Mouse (Mus musculus) v-Abl transformed pro-B cells (cell line): Measurements from ENCODE around the gene Pgs1.

ENCODE experiments used
- in situ Hi-C, 2 experiments: fragments of 400-800 bp; cut with MboI; formaldehyde crosslinking; loops; one replicate each; pipeline ENCODE4 v1.15.1; 2025; ENCODE audit not compliant: unreplicated experiment in 2 of 2

Gene Pgs1

GRCm38 (mm10) chr11:117962228-117963067 is 23.6 kb upstream of the Pgs1 start:
- in situ Hi-C loops = loop anchor here (10.0 kb wide), 3 partner anchors 88 to 282 kb away; partner anchors contain the start of genes Cyth1 (in 1 of the 2) and Tha1 (in 1 of the 2)

GRCm38 (mm10) chr11:117963091-117963793 is 22.9 kb upstream of the Pgs1 start:
- in situ Hi-C loops = loop anchor here (10.0 kb wide), 3 partner anchors 88 to 282 kb away; partner anchors contain the start of genes Cyth1 (in 1 of the 2) and Tha1 (in 1 of the 2)

- in situ Hi-C loops = loop anchor here (10.0 kb wide), 3 partner anchors 89 to 281 kb away; partner anchors contain the start of genes Cyth1 (in 1 of the 2) and Tha1 (in 1 of the 2)
These were observed 22.2 kb upstream of the Pgs1 start for GRCm38 (mm10) chr11:117963872-117964271.

- in situ Hi-C loops = loop anchor here (10.0 kb wide), 3 partner anchors 89 to 281 kb away; partner anchors contain the start of genes Cyth1 (in 1 of the 2) and Tha1 (in 1 of the 2)
These were observed 21.8 kb upstream of the Pgs1 start for GRCm38 (mm10) chr11:117964294-117964693.

DNA sequence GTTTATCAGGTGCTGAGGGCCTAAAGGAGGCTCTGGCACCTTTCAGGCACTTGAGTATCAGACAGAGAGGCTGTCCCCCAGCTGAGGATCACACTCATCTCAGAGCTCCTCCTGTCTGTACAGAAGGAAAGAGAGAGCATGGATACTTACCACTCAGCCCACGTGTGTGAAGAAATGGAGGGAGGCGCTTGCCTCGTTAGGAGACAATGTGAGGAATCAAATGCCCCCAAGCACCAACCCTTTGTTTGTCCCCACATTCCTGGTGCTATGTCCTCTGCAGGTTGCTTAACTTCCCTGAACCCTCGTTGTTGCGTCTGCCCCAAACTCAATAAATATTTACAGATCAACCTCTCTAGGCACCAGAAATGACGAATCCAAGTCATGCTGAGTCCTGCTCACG is 21.0 kb upstream of the Pgs1 start:
- in situ Hi-C loops = loop anchor here (5.0 to 10.0 kb wide), 5 partner anchors 48 to 280 kb away; partner anchors contain the start of genes Tha1 (in 2 of the 2) and Cyth1 (in 1 of the 2)

DNA sequence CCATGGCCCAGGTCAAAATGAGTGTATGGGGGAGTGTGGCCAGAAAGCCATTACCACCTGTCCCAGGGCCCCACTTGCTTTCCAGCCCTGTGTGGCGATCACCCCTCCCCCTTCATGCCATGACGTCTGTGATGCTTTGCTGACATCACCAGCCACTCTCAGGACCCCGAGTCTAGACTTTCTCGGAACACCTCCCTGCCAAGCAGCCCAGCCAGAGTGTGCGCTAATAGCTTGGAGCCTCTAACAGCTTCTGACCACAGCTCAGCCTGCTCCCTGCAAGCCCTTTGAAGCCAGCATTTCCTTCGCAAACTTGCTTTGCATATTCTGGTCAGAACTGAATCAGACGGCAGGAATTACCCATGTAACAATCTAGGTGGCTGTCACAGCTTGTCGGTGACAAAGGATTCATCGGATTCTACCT is 20.5 kb upstream of the Pgs1 start:
- in situ Hi-C loops = loop anchor here (5.0 to 10.0 kb wide), 5 partner anchors 48 to 279 kb away; partner anchors contain the start of genes Tha1 (in 2 of the 2) and Cyth1 (in 1 of the 2)

DNA sequence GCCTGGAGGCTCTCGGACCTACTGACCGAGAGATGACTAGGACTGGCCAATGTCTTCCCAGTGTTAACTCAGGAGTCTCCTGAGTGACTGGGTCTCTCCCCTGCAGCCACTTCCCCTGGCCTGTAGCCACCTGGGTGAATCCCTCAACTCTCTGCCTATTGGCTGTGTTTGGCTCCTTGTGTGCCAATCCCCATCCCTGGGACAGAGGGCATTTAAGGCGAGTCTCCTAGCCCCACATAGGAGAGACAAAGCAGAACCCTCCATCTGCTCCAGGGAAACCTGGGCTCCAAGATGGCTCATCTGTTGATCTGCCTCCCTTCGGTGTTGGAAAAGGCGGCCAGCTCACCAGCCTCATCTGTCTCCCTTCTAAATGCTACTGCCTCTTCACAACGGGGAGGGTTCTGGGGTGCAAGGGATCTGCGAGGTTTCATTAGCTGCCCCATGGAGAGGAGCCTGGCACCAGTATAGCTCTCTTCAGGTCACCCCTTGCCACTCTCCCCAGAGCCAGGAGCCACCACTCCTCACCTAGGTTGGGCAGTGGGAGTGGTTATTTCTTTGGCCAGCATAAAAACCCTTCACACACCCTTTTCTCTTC is 19.5 kb upstream of the Pgs1 start:
- in situ Hi-C loops = loop anchor here (5.0 to 10.0 kb wide), 5 partner anchors 49 to 278 kb away; partner anchors contain the start of genes Tha1 (in 2 of the 2) and Cyth1 (in 1 of the 2)

GRCm38 (mm10) chr11:117967249-117968015 is 18.7 kb upstream of the Pgs1 start:
- in situ Hi-C loops = loop anchor here (5.0 to 10.0 kb wide), 5 partner anchors 50 to 277 kb away; partner anchors contain the start of genes Tha1 (in 2 of the 2) and Cyth1 (in 1 of the 2)

DNA sequence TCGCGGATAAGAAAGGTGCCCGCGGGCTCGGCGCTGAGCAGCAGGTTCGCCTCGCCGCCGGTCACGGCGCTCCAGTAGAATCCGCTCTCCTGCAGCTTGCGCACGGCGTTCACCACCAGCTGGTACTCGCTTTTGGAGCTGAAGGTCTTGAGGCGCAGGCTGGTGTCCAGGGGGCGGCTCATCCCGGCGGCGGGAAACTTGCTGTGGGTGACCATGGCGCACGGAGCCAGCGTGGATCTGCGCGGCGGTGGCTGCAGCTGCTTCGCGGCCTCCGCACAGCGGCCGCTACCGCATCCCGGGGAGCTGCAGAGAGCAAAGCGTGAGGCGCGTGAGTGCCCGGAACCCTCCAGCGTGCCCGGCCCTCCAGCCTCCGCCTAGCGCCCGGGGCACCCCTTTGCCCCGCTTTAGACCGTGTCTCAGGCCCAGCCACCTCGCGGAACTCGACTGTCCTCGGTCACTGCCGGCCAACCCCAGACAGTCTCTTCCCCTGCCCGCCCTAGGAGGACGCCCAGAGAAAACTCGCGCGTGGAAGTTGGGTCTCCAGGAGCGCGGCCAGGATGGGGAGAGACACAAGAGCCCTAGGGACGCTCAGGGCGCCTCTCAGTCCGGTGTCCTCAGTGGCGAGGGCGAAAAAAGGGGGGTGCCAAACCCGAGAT is 17.9 kb upstream of the Pgs1 start:
- in situ Hi-C loops = loop anchor here (5.0 to 10.0 kb wide), 5 partner anchors 51 to 277 kb away; partner anchors contain the start of genes Tha1 (in 2 of the 2) and Cyth1 (in 1 of the 2)

- in situ Hi-C loops = loop anchor here (5.0 to 10.0 kb wide), 5 partner anchors 51 to 276 kb away; partner anchors contain the start of genes Tha1 (in 2 of the 2) and Cyth1 (in 1 of the 2)
These were observed 17.4 kb upstream of the Pgs1 start for GRCm38 (mm10) chr11:117968716-117969099.

- in situ Hi-C loops = loop anchor here (5.0 to 10.0 kb wide), 5 partner anchors 52 to 275 kb away; partner anchors contain the start of genes Tha1 (in 2 of the 2) and Cyth1 (in 1 of the 2)
These were observed 16.8 kb upstream of the Pgs1 start for GRCm38 (mm10) chr11:117969100-117969944.

DNA sequence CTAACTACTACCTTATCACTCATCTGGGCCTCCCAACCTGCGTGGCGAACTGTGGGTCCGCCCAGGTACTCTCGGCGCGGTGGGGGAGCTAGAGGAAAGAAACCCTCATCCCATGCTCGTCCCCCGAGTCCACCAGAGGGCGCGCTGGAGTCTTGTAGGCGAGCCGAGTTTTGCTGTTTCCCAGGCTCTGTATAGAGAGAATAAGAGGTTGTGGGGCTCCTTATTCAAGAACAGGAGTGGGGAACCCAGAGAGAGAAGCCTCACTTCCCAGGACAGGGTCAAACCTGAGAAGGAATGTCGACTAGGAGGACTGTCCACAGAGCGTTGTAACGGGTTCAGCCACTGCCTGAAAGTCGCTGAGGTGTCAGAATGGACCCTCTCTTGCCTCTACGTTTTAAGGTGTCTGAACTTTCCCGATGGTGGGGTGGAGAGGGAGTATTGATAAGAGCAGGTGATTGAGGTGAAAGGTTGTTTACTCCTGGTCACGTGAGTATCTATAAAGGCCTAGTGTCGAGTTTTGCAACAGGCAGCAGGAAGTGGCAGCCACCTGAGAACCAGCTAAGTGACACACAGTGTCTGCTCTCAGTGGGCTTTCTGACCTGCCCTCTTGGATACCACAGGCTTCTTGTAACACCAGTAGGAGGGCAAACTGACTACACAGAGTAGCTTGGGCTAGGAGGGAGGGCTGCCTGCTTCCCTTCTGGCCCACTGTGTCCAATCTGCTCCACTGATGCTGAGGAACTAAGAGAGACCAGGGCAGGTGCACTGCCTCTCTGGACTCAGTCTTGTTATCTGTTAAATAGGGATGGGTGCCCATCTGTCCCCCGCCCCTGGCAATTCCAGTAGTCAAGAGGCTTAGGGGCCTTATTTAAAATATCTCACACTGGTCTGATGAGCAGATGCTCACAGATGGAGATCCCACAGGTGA is 15.9 kb upstream of the Pgs1 start, which contains the start of gene Socs3:
Gene Socs3, minus strand, starts transcription at position 103 of the 928 bp plus-strand sequence.
- in situ Hi-C loops = loop anchor here (5.0 to 10.0 kb wide), 6 partner anchors 52 to 275 kb away; partner anchors contain the start of genes Tha1 (in 2 of the 2) and Cyth1 (in 1 of the 2)

GRCm38 (mm10) chr11:117971100-117971499 is 15.0 kb upstream of the Pgs1 start:
- in situ Hi-C loops = loop anchor here (5.0 kb wide), 1 partner anchor 51 kb away; no protein-coding TSS in a partner anchor

- in situ Hi-C loops = loop anchor here (5.0 kb wide), 1 partner anchor 51 kb away; no protein-coding TSS in a partner anchor
These were observed 14.3 kb upstream of the Pgs1 start for GRCm38 (mm10) chr11:117971646-117972242.

DNA sequence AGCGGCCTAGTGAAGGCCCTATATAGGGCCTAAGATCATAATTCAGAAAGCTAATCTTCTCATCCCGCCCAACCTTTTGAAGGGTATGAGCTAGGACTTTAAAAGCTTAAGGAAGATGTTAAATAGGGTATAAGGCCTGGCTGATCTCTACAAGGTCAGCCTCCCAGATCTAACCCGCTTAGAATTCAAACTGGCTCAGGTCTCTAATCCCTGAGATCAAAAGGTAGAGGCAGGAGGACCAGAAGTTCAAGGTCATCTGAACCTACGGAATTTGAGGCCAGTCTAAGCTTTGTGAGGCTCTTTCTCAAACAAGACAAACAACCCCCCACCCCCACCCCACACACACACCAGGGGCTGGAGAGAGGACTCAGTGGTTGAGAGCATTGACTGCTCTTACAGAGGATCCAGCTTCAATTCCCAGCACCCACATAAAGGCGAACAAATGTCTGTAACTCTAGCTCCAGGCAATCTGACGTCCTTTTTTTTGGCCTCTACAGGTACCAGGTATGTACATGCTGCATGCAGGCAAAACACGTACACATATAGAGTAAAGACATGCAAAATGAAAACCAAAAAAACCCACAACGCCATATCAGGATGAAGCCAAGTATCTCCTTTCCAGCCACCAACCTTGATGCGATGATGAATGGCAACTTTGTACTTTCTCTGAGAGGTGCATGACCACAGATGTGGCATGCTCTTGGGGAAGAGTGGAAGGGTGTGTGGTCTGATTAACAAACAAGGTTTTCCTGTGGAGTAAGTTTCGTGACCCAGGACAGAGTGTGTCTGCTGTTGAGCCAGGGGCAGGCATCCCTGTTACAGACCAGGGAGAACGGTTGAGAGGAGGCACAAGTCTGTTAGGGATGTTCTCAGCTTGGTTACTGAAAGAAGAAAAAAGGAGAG is 13.2 kb upstream of the Pgs1 start:
- in situ Hi-C loops = loop anchor here (5.0 kb wide), 1 partner anchor 49 kb away; no protein-coding TSS in a partner anchor
